Mouse (Mus musculus) erythroblast, embryonic 14.5 days (primary cell): Measurements from ENCODE around the gene Lpcat2.

Experiments used
- GATA1 ChIP-seq: IDR thresholded peaks from 2 replicates; pipeline ENCODE4 v1.6.1; 2012; ENCODE audit warnings: low read length, inconsistent platforms, mixed read lengths
- TAL1 ChIP-seq: IDR thresholded peaks from 3 replicates; pipeline ENCODE4 v1.6.1; 2012; ENCODE audit warnings: low read length, inconsistent platforms, mixed read lengths

- TF ChIP-seq TAL1 (no peak), GATA1 (no peak)
Observed at GRCm38 (mm10) chr8:92838616-92839015, 16.5 kb upstream of the Lpcat2 start.
